Mouse (Mus musculus): ENCODE data around the gene Gm45753. TPM values are rescaled to one million over a fixed set of nuclear protein-coding genes. Genes with fewer than 3 reads are reported as not detected.
A peak's percentile ranks its signal among the peaks of the same experiment; 100 is the strongest.
"Not testable (repeated sequence)": the region's sequence is repeated elsewhere in the genome, so short reads cannot be mapped to it uniquely, and the experiment has no call there.

Gm45753 gene
- total RNA-seq (2021) = 1 to 10 TPM in 1 of 2 experiments, under 1 TPM in 1; 0.39 to 4.2 TPM
- long read RNA-seq, experiment 1, partial matches to known transcripts = 8 of 8 reads
- long read RNA-seq, experiment 1, other reads (novel, unspliced or antisense) = 0 of 8 reads
- long read RNA-seq, experiment 2 = 0 reads

DNA sequence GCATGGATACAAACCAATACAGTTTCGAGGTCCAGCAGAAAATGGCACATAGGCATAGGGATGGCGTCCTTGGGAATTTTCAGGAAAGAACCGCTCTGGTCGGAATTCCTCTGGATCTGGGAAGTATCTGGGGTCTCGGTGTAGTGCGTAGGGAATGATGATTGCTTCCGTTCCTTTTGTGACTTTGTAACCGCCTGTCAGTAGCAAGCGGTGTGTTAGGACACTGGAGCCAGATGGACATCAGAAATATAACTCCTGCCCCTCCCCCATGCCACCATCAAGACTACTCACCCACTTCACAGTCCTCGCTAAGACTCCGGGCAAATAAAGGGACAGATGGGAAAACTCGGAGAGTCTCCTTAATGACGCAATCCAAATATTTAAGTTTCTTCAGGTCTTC is at the start of gene Gm45753:
Gene Gm45753 (minus strand): TSS at position 101 of the 400 bp plus-strand sequence.
- no peak for DNase-seq (ENCODE audit: low spot score in 2 of 2)

DNA sequence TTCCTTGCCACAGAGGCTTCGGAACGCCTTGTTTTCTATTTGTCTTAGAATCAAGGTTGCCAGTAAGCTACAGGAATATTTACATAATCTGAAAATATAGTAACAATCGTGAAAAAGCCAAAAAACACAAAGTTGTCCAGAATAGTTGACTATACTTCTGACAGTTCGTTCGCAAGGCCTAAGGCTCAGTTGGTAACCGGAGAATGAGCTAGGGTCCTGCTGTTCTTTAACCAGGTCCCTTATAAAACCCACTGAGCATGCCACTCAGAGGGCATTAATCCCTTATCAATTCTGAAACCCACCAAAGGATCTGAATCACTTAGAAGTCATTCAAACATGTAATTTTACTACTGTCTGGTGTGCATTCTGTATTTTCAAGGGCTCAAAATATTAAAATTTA is 47.5 kb upstream of the Gm45753 start:
- no peak for DNase-seq (ENCODE audit: low spot score in 2 of 2)

DNA sequence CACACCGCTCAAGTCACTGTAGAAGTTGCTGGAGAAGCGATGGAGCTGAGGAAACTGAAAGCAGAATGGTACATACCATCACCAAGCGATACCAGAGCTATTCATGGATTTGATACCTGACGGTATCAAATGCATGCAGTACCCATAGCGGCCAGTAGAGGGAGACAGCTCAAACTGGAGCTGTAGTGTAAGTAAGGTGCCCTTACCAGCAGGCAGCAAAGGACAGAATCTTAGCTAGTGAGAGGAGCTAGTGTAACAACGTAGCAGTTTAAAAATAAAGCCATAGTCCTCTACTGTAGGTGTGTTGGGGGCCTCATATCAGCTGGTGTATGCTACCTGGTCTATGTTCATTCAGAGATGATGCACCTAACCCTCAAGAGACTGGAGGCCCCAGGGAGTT is 36.8 kb upstream of the Gm45753 start:
- DNase-seq (ENCODE audit: low spot score in 2 of 2) = peak in 1 of 2 experiments; percentile 40

DNA sequence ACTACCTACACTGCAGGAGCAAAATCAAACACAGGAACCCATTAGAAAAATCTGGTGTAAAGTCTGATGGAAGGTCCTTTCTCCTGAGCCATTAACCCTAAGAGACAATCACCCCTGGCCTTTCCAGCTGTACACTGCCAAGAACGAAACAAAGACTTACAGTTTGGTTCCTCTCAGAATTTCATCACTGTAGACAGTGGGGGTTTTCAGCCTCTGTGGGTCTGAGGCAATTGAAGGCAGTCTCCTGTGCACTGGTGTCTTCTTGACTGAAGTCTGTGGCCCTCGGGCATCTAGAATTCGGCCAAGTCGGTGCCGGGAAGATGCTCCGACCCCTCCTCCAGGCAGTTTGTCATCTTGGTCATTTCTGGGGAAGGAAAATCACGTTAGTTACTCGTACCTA is 36.0 kb upstream of the Gm45753 start:
- no peak for DNase-seq (ENCODE audit: low spot score in 2 of 2)

DNA sequence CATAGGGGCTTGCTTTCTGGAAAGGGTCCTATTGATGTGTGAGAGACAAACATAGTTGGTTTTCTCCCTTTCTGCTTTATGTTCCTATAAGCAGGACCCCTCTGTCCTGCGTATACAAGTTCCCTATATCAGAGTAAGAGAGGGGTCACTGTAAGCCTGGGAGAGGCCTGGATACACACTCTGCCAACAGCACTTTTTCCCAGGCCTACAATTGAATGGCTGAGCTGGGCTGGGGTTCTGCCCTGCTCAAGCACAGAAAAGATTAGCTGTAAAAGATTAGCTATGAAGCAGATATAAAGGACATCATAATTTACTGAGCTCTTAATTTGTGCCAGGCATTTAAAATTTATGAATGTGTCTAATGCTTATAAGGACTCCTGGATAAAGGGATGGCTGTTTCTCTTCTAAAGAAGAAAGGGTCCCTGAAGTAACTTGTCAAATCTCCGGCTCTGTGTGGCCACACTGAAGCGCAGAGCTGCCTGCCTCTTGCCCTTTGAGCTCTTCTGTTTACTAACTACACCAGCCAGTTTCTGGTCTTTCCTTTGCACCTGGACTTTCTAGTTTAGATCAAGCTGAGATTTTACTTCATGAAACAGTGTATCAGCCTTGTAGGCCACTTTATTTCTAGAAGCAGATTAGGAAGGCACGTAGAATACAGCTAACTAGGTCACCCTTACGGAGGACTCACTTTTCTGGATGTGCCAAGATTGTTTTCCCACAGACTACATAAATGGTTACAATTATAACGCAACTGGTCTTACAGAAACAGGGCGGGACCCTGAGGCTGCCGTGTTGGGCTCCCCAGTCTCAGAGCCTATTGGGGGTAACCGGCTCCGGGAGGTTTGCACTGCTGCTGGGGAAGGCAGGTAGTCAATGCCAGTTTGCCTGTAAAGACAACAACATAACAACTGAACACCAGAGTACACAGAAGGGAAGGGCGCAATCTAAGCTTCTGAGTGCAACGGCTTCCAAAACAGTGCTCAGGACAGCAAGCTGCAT is 33.7 kb upstream of the Gm45753 start:
- DNase-seq (ENCODE audit: low spot score in 2 of 2) = no peak

DNA sequence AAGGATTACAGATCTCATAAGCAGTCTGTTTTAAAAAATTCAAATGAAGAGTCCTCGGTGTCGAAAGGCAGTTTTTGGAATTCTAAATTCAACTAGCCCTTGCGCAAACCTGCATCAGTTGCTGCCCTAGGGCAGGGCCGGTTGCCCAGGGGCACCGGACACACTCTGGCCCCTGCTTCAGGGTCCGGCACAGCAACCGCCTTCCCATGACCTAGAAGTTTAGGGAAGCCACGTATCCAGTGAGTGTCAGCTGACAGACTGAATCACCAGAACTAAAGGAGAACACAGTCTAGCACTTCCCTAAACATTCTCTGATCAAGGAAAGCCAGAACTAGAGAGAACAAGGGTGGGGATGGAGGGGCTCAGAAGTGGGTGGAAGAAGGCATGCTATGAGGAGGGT is 25.2 kb upstream of the Gm45753 start:
- DNase-seq (ENCODE audit: low spot score in 2 of 2) = peak; percentile 7 to 11

DNA sequence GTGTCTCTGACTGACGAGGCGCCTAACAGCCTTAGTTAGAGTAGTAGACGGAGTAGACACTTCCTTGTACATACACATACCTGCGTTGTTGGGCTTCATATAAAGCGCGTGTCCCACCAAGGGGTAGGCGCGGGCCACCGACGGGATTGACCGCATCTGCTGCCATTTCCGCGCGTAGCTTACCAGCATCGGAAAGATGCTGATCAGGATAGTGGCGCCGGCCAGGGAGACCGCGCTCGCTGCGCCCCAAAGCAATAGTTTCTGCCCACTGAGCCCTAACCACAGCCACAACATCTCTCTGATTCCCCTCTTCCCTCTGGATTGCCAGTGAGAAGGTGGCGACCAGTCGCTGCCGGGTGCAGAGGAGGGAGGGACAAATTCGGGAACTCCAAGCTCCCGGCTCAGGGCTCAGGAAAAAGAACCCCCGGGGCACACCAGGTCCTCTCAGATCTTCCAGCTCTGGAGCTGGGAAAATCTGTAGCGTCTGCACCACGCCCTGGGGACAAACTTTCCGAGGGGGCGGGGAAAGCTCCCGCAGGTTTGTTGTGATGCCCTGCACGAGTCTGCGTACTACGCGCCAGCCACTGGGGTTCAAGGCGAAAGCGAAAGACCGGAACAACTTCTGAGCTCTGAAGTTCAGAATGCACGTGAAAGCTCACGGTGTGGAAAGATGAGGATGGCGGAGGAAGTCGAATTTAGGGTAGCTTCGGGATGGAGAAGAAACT is 24.6 kb upstream of the Gm45753 start, which contains the start of gene Cyp4v3:
Gene Cyp4v3 (minus strand): TSS at position 532 of the 725 bp plus-strand sequence.
- peak; percentile 16 to 56 for DNase-seq (ENCODE audit: low spot score in 2 of 2)

DNA sequence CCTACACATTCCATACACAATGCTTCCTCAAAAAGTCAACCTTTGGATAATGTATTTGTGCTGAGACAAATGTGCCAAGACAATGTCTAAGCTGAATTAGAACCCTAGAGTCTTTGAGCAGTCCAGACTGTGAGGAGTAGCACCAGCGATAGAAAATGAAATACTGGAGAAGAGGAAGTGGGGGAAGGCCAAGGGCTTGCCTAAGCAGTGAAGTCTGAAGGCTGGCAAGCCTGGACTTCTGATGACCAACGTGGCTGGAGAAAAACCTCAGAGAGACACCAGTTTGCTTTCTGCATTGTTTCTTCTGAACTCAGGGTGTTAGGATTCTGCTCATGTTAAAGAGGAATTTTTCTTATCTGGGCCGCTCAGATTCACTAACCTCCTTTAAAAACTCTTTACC is 22.6 kb upstream of the Gm45753 start:
- DNase-seq (ENCODE audit: low spot score in 2 of 2) = no peak

DNA sequence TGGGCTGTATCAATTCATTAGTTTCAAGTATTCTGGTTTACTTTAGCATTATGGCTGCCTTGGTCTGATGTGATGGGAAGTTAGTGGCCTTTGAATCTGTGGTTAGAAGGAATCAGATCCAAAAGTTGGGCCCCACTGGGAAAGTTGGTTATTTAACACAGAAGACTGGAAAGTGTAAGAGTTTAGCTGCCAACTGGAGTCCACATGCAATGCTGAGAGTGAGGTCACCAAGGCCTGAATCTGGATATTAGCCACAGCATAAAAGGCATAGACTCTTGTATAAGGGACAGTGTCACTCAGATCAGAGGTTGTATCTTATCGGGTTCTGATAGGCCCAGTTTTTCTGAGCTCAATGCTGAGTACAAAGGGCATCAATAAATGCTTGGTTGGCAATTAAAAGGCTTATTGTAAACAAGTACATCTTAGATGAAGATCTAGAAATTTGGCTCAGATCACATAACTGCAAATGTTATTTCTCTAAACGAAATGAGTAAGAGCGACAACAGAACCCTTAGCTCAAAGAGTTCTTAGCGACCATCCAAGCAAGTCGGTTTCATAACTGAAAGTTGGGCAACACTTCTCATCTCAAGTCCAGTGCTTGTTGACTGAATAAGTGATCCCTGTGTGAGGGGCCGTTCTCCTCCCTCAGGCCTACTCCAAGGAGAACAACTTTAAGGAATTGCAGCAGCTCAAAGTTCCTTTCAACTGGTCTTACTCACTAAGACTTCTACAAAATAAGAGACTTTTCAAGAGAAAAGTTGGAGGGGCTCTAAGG is 21.1 kb upstream of the Gm45753 start:
- DNase-seq (ENCODE audit: low spot score in 2 of 2) = no peak

DNA sequence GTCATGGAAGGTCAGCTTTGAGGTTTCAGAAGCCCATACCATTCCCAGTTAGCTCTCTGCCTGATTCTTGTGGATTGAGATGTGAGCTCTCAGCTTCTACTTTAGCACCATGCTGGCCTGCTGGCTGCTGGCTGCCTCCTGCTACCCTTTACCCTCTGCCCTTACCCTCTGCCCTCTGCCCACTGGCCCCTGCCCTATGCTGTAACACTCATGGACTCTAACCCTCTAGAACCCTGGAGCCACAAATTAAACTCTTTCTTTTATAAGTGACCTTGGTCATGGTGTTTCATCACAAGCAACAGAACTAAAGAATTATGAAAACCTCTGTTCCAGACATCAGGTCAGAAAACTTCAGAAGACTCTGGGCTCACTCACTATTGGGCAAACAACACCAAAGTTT is 18.8 kb upstream of the Gm45753 start:
- not testable (repeated sequence) for DNase-seq (ENCODE audit: low spot score in 2 of 2)

DNA sequence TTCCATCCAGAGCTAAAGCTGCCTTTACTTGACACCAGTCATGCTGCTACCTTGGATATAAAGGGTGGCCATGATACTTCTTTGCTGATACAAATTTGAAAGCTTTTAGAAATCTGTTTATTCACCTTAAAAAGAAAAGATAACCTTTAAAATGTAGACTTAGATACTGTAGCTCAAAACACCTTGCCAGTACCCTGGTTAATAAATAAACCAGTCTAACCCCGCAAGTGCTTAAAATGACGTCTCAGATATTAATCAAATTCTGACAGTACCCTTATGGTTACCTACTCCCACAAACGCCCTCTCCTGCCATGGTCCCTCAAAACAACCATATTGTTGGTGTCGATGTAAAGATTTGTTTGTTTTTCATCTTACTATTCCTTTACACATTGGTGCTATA is 15.9 kb upstream of the Gm45753 start:
- no peak for DNase-seq (ENCODE audit: low spot score in 2 of 2)

DNA sequence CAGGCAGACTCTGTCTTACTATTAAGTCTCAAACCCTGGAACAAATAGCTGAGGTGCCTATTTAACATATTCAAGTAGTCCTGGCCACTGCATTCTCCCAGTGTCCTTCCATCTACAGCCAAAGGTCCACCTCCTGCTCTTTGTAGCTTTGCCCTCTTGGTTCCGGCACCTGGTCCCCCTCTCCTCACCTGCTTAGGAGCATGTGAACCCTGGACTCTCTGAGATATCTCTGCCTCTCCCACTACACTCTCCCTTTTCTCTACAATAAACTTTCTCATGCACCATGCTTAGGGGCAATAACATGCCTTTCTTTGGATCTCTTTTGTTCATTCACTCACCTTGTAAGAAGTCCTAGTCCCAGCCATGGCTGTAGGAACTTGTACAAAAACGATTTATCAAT is 13.1 kb upstream of the Gm45753 start:
- DNase-seq (ENCODE audit: low spot score in 2 of 2) = no peak

DNA sequence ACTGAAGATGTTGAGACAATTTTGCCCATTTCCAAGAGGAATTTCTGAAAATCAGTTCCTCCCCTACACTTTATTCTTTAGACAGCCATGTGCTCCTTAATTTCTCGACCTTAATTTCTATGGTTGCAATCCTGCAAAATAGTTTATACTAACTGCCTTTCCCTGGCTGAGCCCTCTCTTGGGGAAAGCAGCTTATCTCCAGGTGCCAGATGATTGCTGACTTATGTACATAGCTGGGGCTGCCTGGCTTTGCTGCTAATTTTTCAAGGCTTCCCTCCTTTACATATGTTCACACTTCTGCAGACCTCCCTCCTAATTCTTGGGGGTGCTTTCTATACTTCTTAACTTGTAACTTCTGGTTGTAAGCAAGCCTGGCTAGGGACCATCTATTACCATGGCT is 12.7 kb upstream of the Gm45753 start:
- DNase-seq (ENCODE audit: low spot score in 2 of 2) = no peak

DNA sequence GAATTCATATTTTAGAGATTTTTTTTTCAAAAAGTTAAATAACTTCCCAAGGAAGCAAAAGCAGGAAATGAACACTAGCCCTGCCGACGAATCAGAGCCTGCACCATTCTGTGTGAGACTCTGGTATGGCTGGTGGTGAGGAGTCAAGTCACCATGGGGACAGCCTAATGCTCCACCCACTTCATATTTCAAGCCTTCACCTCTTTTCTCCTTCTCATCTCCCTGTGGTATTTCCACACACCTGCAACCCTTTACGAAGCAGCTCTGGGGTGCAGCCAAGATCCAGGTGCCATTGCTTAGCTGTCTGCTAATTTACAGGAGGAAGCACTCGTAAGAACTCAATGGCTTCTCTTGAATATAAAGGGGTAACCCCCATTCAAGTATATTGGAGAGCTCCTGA is 2.7 kb upstream of the Gm45753 start:
- DNase-seq (ENCODE audit: low spot score in 2 of 2) = no peak

DNA sequence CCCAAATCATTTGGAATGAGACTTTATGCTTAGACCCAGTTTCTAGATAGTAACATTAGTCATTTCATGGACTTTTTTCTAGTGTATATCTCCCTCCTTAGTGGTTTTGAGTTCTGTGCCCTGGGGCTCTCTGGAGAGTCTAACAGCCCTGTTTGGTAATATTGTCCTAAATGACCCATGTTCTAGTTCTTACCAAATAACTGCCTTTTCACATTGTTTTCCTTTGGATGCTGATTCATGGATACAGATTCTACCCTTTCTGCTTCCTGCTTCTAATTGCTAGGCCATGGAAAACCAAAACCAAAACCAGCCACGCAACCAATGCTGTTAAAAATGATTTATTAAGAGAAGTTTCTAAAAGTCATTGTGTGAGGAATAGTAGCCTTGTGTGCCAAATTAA is 2.8 kb downstream of the Gm45753 start:
- DNase-seq (ENCODE audit: low spot score in 2 of 2) = no peak

DNA sequence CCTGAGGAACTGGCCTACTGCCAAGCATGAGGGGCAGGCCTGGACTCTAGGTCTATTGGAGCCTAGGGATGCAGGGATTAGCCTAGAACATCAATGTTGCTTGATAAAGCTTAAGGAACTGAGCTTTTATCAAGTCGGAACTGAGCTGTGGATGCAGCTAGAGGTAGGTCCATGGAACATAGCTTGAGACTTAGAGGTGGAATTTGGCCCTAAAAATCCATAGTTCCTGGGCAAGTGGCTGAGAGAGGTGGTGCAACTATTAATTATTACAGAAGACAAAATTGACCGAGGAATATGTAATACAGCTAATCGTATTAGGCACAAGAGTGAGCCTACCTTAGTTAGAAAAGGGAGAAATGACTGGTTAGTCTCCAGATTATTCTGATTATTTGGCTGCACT is 3.9 kb downstream of the Gm45753 start:
- no peak for DNase-seq (ENCODE audit: low spot score in 2 of 2)

DNA sequence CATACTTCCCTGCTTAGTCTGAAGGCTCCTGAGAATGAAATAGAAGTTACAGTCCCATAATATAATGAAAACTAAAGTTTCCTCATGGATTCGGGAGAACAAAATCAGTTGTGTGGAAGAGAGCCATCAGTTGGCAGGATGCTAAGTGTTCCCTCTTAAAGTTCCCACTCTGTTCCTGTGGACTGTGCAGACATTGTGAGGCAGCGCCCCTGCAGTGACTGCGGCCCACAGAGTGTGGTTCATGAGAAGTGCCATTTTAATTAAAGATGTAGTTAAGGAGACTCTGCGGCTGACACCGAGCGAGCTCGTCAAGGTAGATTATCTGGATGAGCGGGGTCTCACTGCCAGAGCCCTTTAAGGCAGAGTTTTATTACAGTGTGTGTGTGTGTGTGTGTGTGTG is 5.9 kb downstream of the Gm45753 start:
- no peak for DNase-seq (ENCODE audit: low spot score in 2 of 2)

DNA sequence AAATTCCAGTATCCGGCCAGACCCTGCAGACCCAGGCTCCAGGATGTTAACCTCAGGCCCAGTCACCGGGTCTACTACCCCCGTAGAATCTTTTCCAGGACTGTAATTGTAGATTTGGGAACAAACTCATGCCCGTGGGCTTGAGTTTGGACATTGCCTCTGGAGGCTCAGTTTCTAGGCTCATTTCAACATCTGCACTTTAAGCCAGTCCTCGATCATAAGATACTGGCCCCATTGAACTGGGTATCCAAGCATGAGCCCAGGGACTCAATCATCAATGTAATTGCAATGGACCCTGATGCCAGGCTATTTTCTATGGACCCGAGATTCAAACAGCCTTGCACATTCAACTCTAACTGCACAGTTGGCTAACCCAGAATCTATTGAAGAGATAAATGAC is 13.0 kb downstream of the Gm45753 start:
- no peak for DNase-seq (ENCODE audit: low spot score in 2 of 2)

DNA sequence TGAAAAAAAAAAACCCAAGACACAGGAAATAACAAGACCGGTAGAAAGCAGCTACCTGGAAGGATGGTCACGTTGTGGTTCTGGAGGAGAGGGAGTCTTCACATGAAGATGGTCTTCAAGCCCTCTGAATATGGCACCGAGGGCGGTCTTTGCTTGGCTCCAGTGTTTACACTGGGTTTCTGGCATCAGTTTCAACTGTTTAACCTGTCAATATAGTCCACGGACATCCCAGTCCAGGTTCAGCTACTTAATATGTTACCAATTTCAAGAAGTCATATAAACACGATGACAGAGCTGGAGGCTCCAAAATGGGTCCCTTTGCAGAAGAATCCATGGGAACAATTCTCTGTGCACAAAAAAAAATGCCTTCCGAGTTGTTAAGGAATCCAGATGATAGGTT is 13.6 kb downstream of the Gm45753 start, which contains the start of gene Klkb1:
Gene Klkb1 (minus strand): TSS at position 173 of the 400 bp plus-strand sequence.
- no peak for DNase-seq (ENCODE audit: low spot score in 2 of 2)

DNA sequence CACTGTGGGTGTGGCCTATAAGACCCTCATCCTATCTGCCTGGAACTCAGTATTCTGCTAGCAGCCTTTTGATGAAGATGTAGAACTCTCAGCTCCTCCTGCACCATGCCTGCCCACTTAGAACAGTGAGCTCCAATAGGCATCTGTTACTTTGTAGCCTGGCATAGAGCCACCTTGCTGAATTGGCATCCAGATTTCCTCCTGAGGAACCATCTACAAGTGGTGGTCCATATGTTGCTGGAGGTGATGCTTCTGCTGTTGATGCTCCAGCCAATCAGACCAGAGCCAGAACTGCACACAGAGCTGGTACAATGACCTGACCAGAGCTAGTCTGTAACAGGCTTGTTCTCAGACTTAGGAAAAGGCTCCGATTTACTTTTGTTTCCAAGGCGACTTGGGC is 16.5 kb downstream of the Gm45753 start:
- DNase-seq (ENCODE audit: low spot score in 2 of 2) = no peak

DNA sequence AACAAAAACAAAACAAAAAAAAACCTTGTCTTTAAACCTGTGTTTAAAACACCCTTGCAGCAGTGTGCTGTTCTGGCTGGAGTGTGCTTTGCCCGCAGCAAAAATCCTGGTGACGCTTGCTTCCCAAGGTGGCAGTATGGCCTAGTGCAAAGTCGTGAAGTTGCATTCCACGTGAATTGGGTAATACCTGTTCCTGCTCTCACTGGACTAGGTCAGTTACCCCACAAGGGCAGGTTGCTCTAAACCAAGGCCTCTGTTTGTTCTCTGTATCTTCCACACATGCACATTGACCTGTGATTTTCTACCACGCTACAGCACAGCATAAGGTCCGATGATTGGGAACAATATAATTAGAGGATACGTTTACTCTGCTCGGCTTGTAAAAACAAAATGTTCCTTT is 26.6 kb downstream of the Gm45753 start:
- no peak for DNase-seq (ENCODE audit: low spot score in 2 of 2)

Measured in adrenal gland, postnatal 4 days (tissue).